Mouse (Mus musculus) heart, postnatal 0 days (tissue): ENCODE measurements around the gene Mob1a. TPM values are rescaled to one million over a fixed set of nuclear protein-coding genes. Genes with fewer than 3 reads are reported as not detected.

Experiments
- ATAC-seq: fragments of 200-750 bp; cut with Nextera tagmentation; 2 replicates; pipeline ENCODE4 v1.8.0; 2017; ENCODE audit warnings: low read depth, moderate number of reproducible peaks, moderate library complexity; ENCODE audit not compliant: insufficient read depth
- DNase-seq: peaks from one replicate; pipeline ENCODE4 v3.0.0-alpha.2; 2016; ENCODE audit warnings: low spot score
- H3K27ac ChIP-seq: fragments of 300-500 bp; sonication (generic); 2 replicates; pipeline ENCODE4 v1.5.1; 2014; ENCODE audit warnings: low read depth, mild to moderate bottlenecking
- H3K27me3 ChIP-seq: fragments of 300-500 bp; sonication (generic); 2 replicates; pipeline ENCODE4 v1.6.1; 2014; ENCODE audit warnings: low read length, mixed read lengths; ENCODE audit not compliant: control insufficient read depth, insufficient read depth
- H3K36me3 ChIP-seq: fragments of 300-500 bp; sonication (generic); replicated peaks from 2 replicates; pipeline ENCODE4 v1.6.1; 2014; ENCODE audit warnings: low read length, mixed read lengths; ENCODE audit not compliant: control insufficient read depth, insufficient read depth
- H3K4me1 ChIP-seq: fragments of 300-500 bp; sonication (generic); 2 replicates; pipeline ENCODE4 v1.6.1; 2014; ENCODE audit warnings: antibody characterized with exemption; ENCODE audit not compliant: control insufficient read depth, insufficient read depth
- H3K4me2 ChIP-seq: fragments of 300-500 bp; sonication (generic); 2 replicates; pipeline ENCODE4 v1.6.1; 2014; ENCODE audit warnings: low read depth, mild to moderate bottlenecking, low read length, moderate library complexity
- H3K4me3 ChIP-seq: fragments of 300-500 bp; sonication (generic); 2 replicates; pipeline ENCODE4 v1.5.1; 2014; ENCODE audit warnings: low read depth, low read length
- H3K9ac ChIP-seq: fragments of 300-500 bp; sonication (generic); replicated peaks from 2 replicates; pipeline ENCODE4 v1.6.1; 2014; ENCODE audit warnings: low read depth, low read length, mixed read lengths
- H3K9me3 ChIP-seq: fragments of 300-500 bp; sonication (generic); replicated peaks from 2 replicates; pipeline ENCODE4 v1.6.1; 2016; ENCODE audit warnings: low read length; ENCODE audit not compliant: control insufficient read depth
- CTCF ChIP-seq: IDR thresholded peaks from 2 replicates; pipeline ENCODE4 v1.5.1; 2016; ENCODE audit warnings: antibody characterized with exemption, control low read depth, low read depth
- EP300 ChIP-seq: IDR thresholded peaks from 2 replicates; pipeline ENCODE4 v1.6.1; 2016; ENCODE audit warnings: antibody characterized with exemption, low read depth
- WGBS: fragments of 180-500 bp; shearing (Covaris S2); extraction: QIAGEN DNeasy Blood & Tissue Kit; methylation state at CpG from one replicate; pipeline ENCODE4 v1.1.7; 2014; 5-methylcytosine and 5-hydroxymethylcytosine counted together
- polyA plus RNA-seq: library from polyadenylated mRNA; unstranded; fragments of >200 nt; fragmentation: Nextera tagmentation; extraction: Ambion mirVana; gene quantifications from 2 replicates; pipeline ENCODE4 v1.2.1, GENCODE M21; 2015
- total RNA-seq: library from RNA; depleted of rRNA; stranded (reverse); fragments of >200 nt; gene quantifications from 2 replicates; pipeline ENCODE4 v1.2.3, GENCODE M21; 2014; ENCODE audit warnings: low replicate concordance; rRNA removed

Mob1a gene
- total RNA-seq (33.8 and 35.0 TPM in 2 replicates), polyA plus RNA-seq (15.1 and 15.9 TPM in 2 replicates)

DNA sequence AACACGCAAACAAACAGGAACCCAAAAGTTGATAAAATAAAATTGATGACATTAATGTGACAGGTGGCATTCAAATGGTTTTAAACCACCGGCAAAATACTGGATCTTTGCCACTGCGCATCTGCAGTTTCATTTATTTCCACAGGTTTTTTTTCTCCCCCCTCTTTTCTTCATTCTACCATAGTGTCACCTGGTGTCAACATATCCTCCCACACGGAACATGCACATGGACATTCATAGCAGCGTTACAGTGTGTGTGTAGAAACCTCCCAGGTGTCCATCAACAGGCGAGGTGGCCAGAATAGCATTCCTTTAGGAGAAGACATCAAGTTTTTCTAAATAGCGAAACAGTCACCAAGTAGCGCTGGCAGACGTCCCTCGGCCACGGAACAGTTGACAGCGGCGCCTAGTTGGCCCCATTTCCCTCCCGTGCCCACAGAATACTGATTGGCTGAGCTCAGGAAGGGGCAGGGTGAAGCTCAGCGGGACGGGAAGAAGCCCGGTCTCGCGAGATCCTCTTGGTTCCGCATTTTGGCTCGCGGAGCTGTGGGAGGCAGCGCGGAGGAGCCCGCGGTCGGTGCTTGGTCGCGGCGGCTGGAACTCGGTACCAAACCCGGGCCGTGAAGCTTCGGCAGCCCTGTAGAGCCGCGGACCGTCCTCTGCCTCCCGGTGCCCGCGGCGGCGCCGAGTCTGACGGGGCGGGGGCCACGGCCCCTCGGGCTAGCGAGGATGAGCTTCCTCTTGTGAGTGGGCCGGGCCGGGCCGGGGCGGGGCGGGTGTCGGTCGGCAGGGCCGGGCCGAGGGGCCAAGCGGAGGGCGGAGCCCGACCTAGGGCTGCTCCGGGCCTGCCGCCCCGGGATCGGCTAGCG is at the start of gene Mob1a, which contains the start of gene Mthfd2:
Gene Mob1a, plus strand, starts transcription at position 492 of the 869 bp plus-strand sequence.
Gene Mthfd2, minus strand, starts transcription at position 384 of the 869 bp plus-strand sequence.
- ATAC-seq = peak; percentile 98
- H3K27me3 ChIP-seq = no peaks in the 10 kb centered on the region
- under 1% methylated on average over 61 of the region's 65 CpGs for WGBS

DNA sequence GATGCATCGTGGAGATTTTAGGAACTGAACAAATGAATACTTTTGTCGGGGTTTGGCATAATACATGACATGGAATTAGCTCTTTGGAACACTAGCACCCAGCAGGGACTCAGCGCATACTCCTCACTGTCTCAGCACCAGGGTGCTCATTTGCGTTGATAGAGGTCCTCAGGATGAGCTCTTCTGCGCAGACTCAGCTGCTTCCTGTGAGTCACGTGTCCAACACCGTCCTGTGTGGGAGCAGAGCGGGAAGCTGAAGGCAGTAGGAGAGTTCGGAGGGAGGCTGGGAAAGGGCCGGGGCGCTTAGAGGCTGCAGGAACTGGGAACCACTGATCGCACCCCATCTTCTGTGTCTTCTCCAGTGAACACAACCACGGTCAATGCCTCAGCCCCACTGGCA is 48.7 kb upstream of the Mob1a start:
- 66% methylated on average over 13 of the region's 13 CpGs for WGBS

More for the DNA sequence above, at the start of gene Mob1a, which contains the start of gene Mthfd2:
- TF ChIP-seq EP300 (peak; percentile 93; the same call in 1 of the 2 replicates), CTCF (no peak)
- Histone ChIP-seq H3K9ac (peak within 1 kb of the TSS; percentile 85), H3K27ac (peak within 1 kb of the TSS; percentile 92), H3K4me2 (peak within 1 kb of the TSS; percentile 66), H3K36me3 (peaks cover 11% of the 10 kb centered on the region), H3K4me1 (peaks cover 10% of the 10 kb centered on the region; the same call in 1 of the 2 replicates), H3K4me3 (peak within 1 kb of the TSS; percentile 88), H3K9me3 (no peaks in the 10 kb centered on the region)
- DNase-seq = peak; percentile 97

DNA sequence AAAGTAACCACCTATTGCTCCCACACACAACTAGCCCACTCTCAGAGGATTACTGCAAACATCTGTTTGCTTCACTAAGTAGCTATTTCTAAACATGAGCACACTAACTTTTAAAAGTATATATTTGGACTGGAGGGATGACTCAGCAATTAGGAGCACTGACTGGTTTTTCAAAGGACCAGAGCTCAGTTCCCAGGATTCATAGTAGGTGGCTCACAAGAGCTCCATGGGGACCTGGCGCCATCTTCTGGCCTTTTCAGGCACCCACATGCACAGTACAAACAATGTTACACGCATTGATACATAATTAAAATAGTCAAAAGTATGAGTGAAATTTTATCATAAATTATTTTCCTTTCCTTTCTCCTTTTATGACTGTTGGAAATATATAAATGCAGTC is 46.9 kb upstream of the Mob1a start:
- H3K9me3 ChIP-seq = peaks cover 4% of the 10 kb centered on the region; the same call in 1 of the 2 replicates
- ATAC-seq (no peak), DNase-seq (no peak)
- TF ChIP-seq CTCF = peak; percentile 49
- TF ChIP-seq EP300 = no peak
- 15% methylated on average over 2 of the region's 2 CpGs for WGBS
- no peak overlapping the region for H3K27ac ChIP-seq
- no peak overlapping the region for H3K9ac ChIP-seq
- no peak overlapping the region for H3K4me2 ChIP-seq
- H3K4me1 ChIP-seq = no peaks in the 10 kb centered on the region
- H3K27me3 ChIP-seq = no peaks in the 10 kb centered on the region
- H3K36me3 ChIP-seq = no peaks in the 10 kb centered on the region
- no peak overlapping the region for H3K4me3 ChIP-seq

More for the DNA sequence above, 48.7 kb upstream of the Mob1a start:
- H3K4me3 ChIP-seq = no peak overlapping the region
- H3K27ac ChIP-seq = no peak overlapping the region
- DNase-seq (no peak), ATAC-seq (no peak)
- H3K4me1 ChIP-seq = no peaks in the 10 kb centered on the region
- H3K4me2 ChIP-seq = no peak overlapping the region
- H3K36me3 ChIP-seq = no peaks in the 10 kb centered on the region
- TF ChIP-seq EP300 (no peak), CTCF (no peak)
- no peak overlapping the region for H3K9ac ChIP-seq
- no peaks in the 10 kb centered on the region for H3K27me3 ChIP-seq
- H3K9me3 ChIP-seq = peaks cover 4% of the 10 kb centered on the region; the same call in 1 of the 2 replicates

DNA sequence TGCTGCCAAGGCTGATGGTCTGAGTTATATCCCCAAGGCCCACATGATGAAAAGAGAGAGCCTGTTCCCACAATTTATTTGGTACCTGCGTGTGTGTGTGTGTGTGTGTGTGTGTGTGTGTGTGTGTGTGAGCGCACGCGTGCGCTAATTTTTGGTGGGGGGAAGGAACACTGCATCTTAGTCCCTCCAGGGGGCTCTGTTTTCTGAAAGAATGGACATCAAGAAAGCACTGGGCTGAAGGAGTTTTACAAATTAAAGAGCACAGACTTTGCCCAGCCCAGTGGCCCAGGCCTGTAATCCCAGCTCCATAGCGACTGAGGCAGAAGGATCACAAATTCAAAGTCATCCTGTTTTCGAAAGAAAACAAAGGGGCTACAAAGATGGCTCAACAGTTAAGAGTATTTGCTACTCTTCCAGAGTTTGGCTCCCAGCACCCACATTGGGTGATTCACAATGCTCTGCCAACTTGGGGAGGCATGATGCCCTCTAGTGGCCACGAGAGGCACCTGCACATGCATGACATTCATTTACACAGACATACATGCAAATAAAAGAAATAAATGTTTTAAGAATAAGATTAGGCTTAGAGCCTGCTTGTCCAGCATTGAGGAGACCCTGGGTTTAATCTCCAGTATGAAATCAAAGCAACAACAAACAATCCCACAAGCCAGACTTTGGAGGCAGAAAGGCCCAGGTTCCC is 45.4 kb upstream of the Mob1a start:
- 78% methylated on average over 8 of the region's 8 CpGs for WGBS
- TF ChIP-seq EP300 = no peak
- TF ChIP-seq CTCF = peak; percentile 28; the same call in 1 of the 2 replicates
- no peak for DNase-seq
- no peak overlapping the region for H3K4me2 ChIP-seq
- H3K4me1 ChIP-seq = no peaks in the 10 kb centered on the region
- no peak overlapping the region for H3K9ac ChIP-seq
- no peak overlapping the region for H3K4me3 ChIP-seq
- no peaks in the 10 kb centered on the region for H3K36me3 ChIP-seq
- H3K9me3 ChIP-seq = peaks cover 4% of the 10 kb centered on the region; the same call in 1 of the 2 replicates
- ATAC-seq = no peak
- no peak overlapping the region for H3K27ac ChIP-seq
- H3K27me3 ChIP-seq = no peaks in the 10 kb centered on the region

DNA sequence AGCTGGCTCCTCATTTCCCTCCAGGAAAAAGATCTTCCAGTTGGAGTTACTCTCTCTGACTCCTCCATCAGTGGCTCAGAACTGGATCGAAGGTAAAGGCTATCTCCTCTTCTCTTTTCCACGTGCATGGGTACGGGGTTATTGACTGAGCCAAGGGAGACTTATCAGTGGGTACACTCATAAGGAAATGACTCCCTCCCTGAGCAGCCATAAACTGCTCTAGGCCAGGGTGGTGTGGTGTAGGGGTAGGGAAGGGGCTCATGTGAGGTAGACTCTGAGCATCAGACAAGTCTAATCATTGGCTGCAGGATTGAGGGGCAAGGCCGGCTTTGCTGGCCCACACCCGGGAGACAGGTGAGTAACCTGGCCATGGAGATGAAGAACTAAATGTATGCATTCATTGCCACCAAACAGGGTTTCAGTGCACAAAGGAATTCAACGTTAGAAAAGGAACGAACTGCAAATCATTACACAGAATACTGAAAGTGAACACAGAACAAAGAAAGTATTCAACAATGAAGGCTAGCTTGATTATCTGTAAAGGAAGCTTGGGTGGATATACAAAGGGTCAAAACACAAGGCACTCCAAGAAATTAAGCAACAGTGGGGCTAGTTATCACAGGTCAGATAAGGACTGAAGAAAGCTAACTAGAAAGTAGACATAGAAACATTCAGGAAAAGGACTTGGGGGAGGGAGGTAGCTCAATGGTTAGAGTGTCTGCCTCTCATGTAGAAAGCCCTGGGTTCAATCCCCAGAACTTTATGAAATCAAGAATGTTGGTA is 25.2 kb upstream of the Mob1a start:
- WGBS = 55% methylated on average over 7 of the region's 7 CpGs
- no peak for ATAC-seq
- no peak overlapping the region for H3K27ac ChIP-seq

More for the DNA sequence above, 25.2 kb upstream of the Mob1a start:
- Histone ChIP-seq H3K36me3 (no peaks in the 10 kb centered on the region), H3K4me2 (no peak overlapping the region), H3K27me3 (no peaks in the 10 kb centered on the region), H3K9ac (no peak overlapping the region), H3K4me3 (no peak overlapping the region), H3K9me3 (no peaks in the 10 kb centered on the region), H3K4me1 (no peaks in the 10 kb centered on the region)
- no peak for TF ChIP-seq CTCF
- TF ChIP-seq EP300 = no peak
- DNase-seq = no peak
